Mouse (Mus musculus) left cerebral cortex, adult 8-10 months (tissue): Measurements from ENCODE around the gene Adpgk. TPM values are rescaled to one million over a fixed set of nuclear protein-coding genes. Genes with fewer than 3 reads are reported as not detected.

Experiments
- DNase-seq, 2 experiments: peaks; one replicate each; pipeline ENCODE4 v3.0.0; 2022; ENCODE audit warnings: low spot score in 2 of 2
- total RNA-seq, 4 experiments: library from RNA; stranded (reverse); gene quantifications; 2 replicates each; pipeline ENCODE4 v1.2.4; 2022

Adpgk gene
- total RNA-seq, result 10 to 100 TPM; 13.6 to 16.4 (median 14.4) TPM

GRCm38 (mm10) chr9:59290957-59291687 lies at the start of gene Adpgk:
Adpgk (plus strand) TSS chr9:59291558.
- peak; percentile 92 to 98 for DNase-seq

GRCm38 (mm10) chr9:59245181-59245580 lies 46.2 kb upstream of the Adpgk start:
- DNase-seq, result no peak

GRCm38 (mm10) chr9:59246456-59247029 lies 44.8 kb upstream of the Adpgk start:
- DNase-seq, result no peak

- DNase-seq, result no peak
These were observed 42.0 kb upstream of the Adpgk start for GRCm38 (mm10) chr9:59249359-59249758.

- no peak for DNase-seq
These were observed 41.1 kb upstream of the Adpgk start for GRCm38 (mm10) chr9:59250272-59250671.

GRCm38 (mm10) chr9:59254716-59255421 lies 36.5 kb upstream of the Adpgk start:
- DNase-seq, result no peak

GRCm38 (mm10) chr9:59259806-59260454 lies 31.4 kb upstream of the Adpgk start:
- no peak for DNase-seq

- no peak for DNase-seq
These were observed 25.0 kb upstream of the Adpgk start for GRCm38 (mm10) chr9:59266332-59266731.

GRCm38 (mm10) chr9:59269728-59270127 lies 21.6 kb upstream of the Adpgk start:
- DNase-seq, result peak in 1 of 2 experiments; percentile 53

- DNase-seq, result no peak
These were observed 20.3 kb upstream of the Adpgk start for GRCm38 (mm10) chr9:59271081-59271480.

GRCm38 (mm10) chr9:59271711-59272110 lies 19.6 kb upstream of the Adpgk start:
- no peak for DNase-seq

- DNase-seq, result no peak
These were observed 18.2 kb upstream of the Adpgk start for GRCm38 (mm10) chr9:59273199-59273598.

GRCm38 (mm10) chr9:59274846-59275455 lies 16.4 kb upstream of the Adpgk start:
- DNase-seq, result no peak

- no peak for DNase-seq
These were observed 13.2 kb upstream of the Adpgk start for GRCm38 (mm10) chr9:59278199-59278598.

GRCm38 (mm10) chr9:59278694-59279093 lies 12.7 kb upstream of the Adpgk start:
- no peak for DNase-seq

- no peak for DNase-seq
These were observed 10.5 kb upstream of the Adpgk start for GRCm38 (mm10) chr9:59280888-59281287.

- peak; percentile 51 to 67 for DNase-seq
These were observed 9.3 kb upstream of the Adpgk start for GRCm38 (mm10) chr9:59281871-59282682.

GRCm38 (mm10) chr9:59282683-59282986 lies 8.7 kb upstream of the Adpgk start:
- DNase-seq, result no peak

- DNase-seq, result no peak
These were observed 5.7 kb upstream of the Adpgk start for GRCm38 (mm10) chr9:59285614-59286013.

GRCm38 (mm10) chr9:59288058-59288457 lies 3.3 kb upstream of the Adpgk start:
- no peak for DNase-seq
